Mouse (Mus musculus) cerebellum, postnatal 25 days (tissue): ENCODE data around the gene 1700021F05Rik.

Source experiments
- DNase-seq, 2 experiments: peaks; one replicate each; pipeline ENCODE4 v3.0.0; 2021; ENCODE audit warnings: mixed read lengths in 2 of 2

1700021F05Rik gene

GRCm38 (mm10) chr10:43480227-43480849 lies 60.5 kb downstream of the 1700021F05Rik start:
- no peak for DNase-seq

GRCm38 (mm10) chr10:43479436-43480157 lies 61.2 kb downstream of the 1700021F05Rik start:
- DNase-seq, result peak; percentile 83 to 85

- DNase-seq, result peak; percentile 70 to 78
Observed at GRCm38 (mm10) chr10:43478751-43479435, 61.9 kb downstream of the 1700021F05Rik start, which contains the start of gene Bend3. Gene Bend3, plus strand, starts transcription at chr10:43478831.

DNA sequence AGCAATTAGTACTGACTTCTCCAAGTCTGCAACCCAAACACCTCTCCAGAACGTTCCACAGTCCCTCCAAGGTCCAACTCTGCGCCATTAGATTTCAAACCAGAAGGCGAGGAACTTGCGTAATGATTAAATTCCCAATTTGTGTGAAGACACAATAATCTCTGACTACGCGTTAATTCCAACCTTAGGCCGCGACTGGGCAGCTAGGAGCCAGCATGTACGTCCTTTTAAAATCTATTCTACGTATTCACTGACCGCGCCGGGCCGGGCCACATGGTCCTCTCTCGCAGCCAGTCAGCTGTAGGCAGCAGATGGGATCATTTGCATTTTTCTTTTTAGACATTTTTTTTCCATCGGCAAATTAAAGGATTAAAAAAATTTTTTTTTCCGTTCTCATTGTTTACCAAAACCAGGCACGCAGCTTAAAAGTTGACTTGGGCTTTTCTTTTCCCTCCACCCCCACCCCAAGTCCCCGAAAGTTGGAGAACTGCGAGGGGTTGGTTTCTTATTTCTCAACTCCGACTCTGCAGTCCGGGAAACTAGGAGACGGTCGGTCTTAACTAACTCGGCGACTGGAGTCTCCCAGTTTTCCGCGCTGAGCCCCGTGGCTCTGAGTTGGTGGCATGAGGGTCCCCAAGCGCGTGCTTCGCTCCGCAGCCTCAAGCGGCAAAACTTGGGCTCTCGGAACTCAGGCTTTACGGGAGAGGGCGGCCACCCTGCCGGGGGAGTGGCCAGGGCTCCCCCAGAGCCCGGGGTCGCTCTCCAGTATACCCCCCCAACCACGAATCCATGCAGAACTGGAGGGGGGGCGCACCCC lies 62.7 kb downstream of the 1700021F05Rik start:
- DNase-seq, result peak; percentile 42 to 60

DNA sequence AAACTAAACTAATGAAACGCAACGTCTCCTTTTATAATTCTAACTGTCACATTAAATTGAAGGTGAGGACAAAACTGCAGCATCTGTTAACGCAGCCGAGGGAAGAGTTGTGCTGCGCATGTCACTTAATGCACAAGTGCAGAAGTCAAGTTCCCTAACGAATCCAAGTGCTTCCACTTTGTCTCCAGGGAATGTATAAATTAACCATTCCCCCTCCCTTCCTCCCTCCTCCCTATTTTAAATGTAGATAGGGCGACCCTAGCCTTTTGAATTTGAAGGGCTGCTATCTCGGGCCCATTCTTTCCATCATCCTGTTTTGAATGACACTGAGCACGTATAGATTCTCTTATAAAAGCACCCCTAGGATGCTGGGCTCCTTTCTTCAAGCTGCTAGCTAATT lies 63.3 kb downstream of the 1700021F05Rik start:
- DNase-seq, result no peak

DNA sequence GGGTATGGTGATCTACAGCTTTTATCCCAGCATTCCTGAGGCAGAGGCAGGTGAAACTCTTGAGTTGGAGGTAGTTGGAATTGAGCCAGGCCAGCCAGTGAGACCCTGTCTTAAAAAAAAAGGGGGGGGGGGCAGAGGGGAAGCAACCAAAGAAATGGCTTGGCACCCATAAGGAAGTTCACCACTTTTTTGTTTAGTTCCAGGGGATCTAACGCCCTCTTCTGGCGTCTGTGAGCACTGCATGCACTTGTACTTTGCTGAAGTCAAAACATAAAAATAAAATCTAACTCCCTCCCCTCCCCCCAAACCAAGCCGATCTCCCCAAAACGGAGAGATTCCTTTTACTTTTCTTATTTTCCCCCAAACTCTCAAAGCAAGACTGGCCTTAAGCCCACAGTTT lies 65.4 kb downstream of the 1700021F05Rik start:
- peak in 1 of 2 experiments; percentile 43 for DNase-seq
